Mouse (Mus musculus): Measurements from ENCODE around the gene Chchd6. TPM values are rescaled to one million over a fixed set of nuclear protein-coding genes. Genes with fewer than 3 reads are reported as not detected.

The Chchd6 gene
- polyA plus RNA-seq, 1 experiment from 2014 or later = 57.2 TPM

DNA sequence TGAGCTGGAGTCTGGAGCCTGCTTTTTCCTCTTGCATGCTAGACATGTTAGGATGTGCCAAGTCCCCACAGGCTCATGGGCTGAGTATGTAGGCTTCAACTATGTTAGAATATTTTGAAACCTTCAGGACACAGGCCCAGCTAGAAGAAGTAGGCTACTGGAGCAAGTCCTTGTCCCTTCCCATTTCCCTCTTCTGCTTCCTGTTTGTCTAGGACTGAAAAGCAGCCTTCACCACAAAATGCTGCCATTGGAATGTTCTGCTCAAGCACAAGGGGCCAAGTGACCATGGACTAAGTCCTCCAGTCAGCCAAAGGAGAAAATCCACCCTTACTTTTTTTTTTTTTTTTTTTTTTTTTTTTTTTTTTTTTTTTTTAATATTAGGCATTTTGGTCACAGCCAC lies 164.7 kb downstream of the Chchd6 start:
- H3K4me1 ChIP-seq (replicated peaks; ENCODE audit: insufficient read depth, low read length) = no peaks in the 10 kb centered on the region
- no peaks in the 10 kb centered on the region for H3K36me3 ChIP-seq (ENCODE audit: insufficient read depth, low read length)
- no peak overlapping the region for H3K4me2 ChIP-seq (ENCODE audit: low read length)
- no peaks in the 10 kb centered on the region for H3K27me3 ChIP-seq (ENCODE audit: insufficient read depth, low read length)
- H3K9me3 ChIP-seq (replicated peaks; ENCODE audit: low read length) = no peaks in the 10 kb centered on the region
- DNase-seq (ENCODE audit: low spot score) = peak; percentile 13
- H3K4me3 ChIP-seq (replicated peaks; ENCODE audit: low read depth, low read length) = no peak overlapping the region
- no peak overlapping the region for H3K27ac ChIP-seq
- no peak overlapping the region for H3K9ac ChIP-seq (ENCODE audit: low read depth, low read length)
- ATAC-seq (replicated peaks; ENCODE audit: low FRiP score, low read depth) = no peak
- no peak for TF ChIP-seq CTCF (IDR thresholded peaks at IDR 0.05; ENCODE audit: low read depth)

DNA sequence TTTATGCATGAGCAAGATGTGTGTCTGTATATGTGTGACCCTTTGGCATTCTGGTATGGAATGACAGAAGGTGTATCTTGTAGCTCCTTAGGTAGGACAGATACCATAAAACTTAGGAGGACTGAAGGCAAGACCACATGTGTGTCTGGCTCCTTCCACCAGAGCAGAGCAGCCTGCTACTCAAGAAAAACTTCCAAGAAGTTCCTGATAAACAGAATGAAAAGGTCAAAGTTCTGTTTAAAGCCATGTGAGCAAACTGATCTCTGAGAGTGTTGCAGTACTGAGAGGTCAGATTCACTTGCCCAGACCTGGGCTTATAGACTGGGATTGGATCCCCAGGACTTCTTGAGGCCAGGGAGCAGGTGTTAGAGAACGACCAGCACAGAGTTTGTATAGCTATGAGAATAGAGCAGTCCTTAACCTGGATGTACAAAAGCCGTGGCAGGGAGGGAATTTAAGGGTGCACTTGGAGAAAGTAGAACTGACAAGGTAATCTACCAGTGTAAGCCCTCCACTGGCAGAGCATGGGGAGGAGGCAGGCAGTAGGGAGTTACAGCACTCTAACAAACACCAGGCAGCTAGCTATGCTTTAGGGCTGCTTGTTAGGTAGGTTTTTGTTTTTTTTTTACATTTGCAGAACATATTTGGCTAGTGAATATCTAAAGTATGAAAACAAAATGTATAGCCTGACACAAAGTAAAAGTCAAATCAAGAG lies 166.6 kb downstream of the Chchd6 start:
- Histone ChIP-seq H3K36me3 (ENCODE audit: insufficient read depth, low read length) (no peaks in the 10 kb centered on the region), H3K27me3 (ENCODE audit: insufficient read depth, low read length) (no peaks in the 10 kb centered on the region), H3K4me1 (replicated peaks; ENCODE audit: insufficient read depth, low read length) (no peaks in the 10 kb centered on the region), H3K9ac (ENCODE audit: low read depth, low read length) (no peak overlapping the region), H3K4me2 (ENCODE audit: low read length) (no peak overlapping the region), H3K9me3 (replicated peaks; ENCODE audit: low read length) (no peaks in the 10 kb centered on the region), H3K4me3 (replicated peaks; ENCODE audit: low read depth, low read length) (no peak overlapping the region), H3K27ac (no peak overlapping the region)
- 62% methylated on average over 2 of the region's 2 CpGs for WGBS
- TF ChIP-seq CTCF (IDR thresholded peaks at IDR 0.05; ENCODE audit: low read depth) = no peak
- no peak for DNase-seq (ENCODE audit: low spot score)
- ATAC-seq (replicated peaks; ENCODE audit: low FRiP score, low read depth) = no peak

GRCm38 (mm10) chr6:89424461-89424860 lies 171.0 kb downstream of the Chchd6 start:
- ATAC-seq (replicated peaks; ENCODE audit: low FRiP score, low read depth) = no peak
- Histone ChIP-seq H3K9me3 (replicated peaks; ENCODE audit: low read length) (no peaks in the 10 kb centered on the region), H3K4me2 (ENCODE audit: low read length) (no peak overlapping the region), H3K27me3 (ENCODE audit: insufficient read depth, low read length) (no peaks in the 10 kb centered on the region), H3K4me3 (replicated peaks; ENCODE audit: low read depth, low read length) (no peak overlapping the region), H3K27ac (no peak overlapping the region), H3K9ac (ENCODE audit: low read depth, low read length) (no peak overlapping the region), H3K4me1 (replicated peaks; ENCODE audit: insufficient read depth, low read length) (no peaks in the 10 kb centered on the region), H3K36me3 (ENCODE audit: insufficient read depth, low read length) (no peaks in the 10 kb centered on the region)
- no peak for TF ChIP-seq CTCF (IDR thresholded peaks at IDR 0.05; ENCODE audit: low read depth)
- no peak for DNase-seq (ENCODE audit: low spot score)
- WGBS = 93% methylated on average over 1 of the region's 1 CpGs

- 86% methylated on average over 3 of the region's 3 CpGs for WGBS
- no peaks in the 10 kb centered on the region for H3K4me1 ChIP-seq (replicated peaks; ENCODE audit: insufficient read depth, low read length)
- no peak for TF ChIP-seq CTCF (IDR thresholded peaks at IDR 0.05; ENCODE audit: low read depth)
- ATAC-seq (replicated peaks; ENCODE audit: low FRiP score, low read depth) = no peak
- H3K9ac ChIP-seq (ENCODE audit: low read depth, low read length) = no peak overlapping the region
- H3K36me3 ChIP-seq (ENCODE audit: insufficient read depth, low read length) = no peaks in the 10 kb centered on the region
- H3K4me3 ChIP-seq (replicated peaks; ENCODE audit: low read depth, low read length) = no peak overlapping the region
- no peak overlapping the region for H3K4me2 ChIP-seq (ENCODE audit: low read length)
- no peak for DNase-seq (ENCODE audit: low spot score)
- no peaks in the 10 kb centered on the region for H3K27me3 ChIP-seq (ENCODE audit: insufficient read depth, low read length)
- H3K27ac ChIP-seq = no peak overlapping the region
- no peaks in the 10 kb centered on the region for H3K9me3 ChIP-seq (replicated peaks; ENCODE audit: low read length)
Measured at GRCm38 (mm10) chr6:89422621-89423020, 172.8 kb downstream of the Chchd6 start.

- ATAC-seq (replicated peaks; ENCODE audit: low FRiP score, low read depth) (no peak), DNase-seq (ENCODE audit: low spot score) (no peak)
- no peak overlapping the region for H3K4me2 ChIP-seq (ENCODE audit: low read length)
- H3K9ac ChIP-seq (ENCODE audit: low read depth, low read length) = no peak overlapping the region
- H3K4me3 ChIP-seq (replicated peaks; ENCODE audit: low read depth, low read length) = no peak overlapping the region
- WGBS = 75% methylated on average over 3 of the region's 3 CpGs
- H3K4me1 ChIP-seq (replicated peaks; ENCODE audit: insufficient read depth, low read length) = no peaks in the 10 kb centered on the region
- no peak for TF ChIP-seq CTCF (IDR thresholded peaks at IDR 0.05; ENCODE audit: low read depth)
- H3K27ac ChIP-seq = no peak overlapping the region
- no peaks in the 10 kb centered on the region for H3K36me3 ChIP-seq (ENCODE audit: insufficient read depth, low read length)
- H3K9me3 ChIP-seq (replicated peaks; ENCODE audit: low read length) = no peaks in the 10 kb centered on the region
- H3K27me3 ChIP-seq (ENCODE audit: insufficient read depth, low read length) = no peaks in the 10 kb centered on the region
Measured at GRCm38 (mm10) chr6:89421922-89422321, 173.5 kb downstream of the Chchd6 start.

DNA sequence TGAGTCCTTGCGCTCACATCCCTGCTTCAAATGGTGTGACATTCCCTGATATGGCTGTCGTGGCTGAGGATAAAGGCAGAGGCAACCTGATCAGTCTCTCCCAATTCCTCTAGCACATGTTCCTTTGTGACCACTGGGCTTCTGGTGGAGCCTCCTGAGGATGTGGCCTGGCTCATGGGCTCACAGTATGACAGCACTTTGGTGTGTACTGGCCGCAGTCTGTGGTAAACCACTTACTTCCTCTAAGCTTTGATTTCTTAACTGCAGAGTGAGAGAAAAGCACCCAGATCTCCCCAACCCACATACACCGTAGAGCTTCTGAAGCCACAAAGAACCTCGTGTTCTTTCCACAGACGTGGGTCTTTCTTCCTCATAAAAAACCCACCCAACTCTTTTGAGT lies 173.9 kb downstream of the Chchd6 start:
- DNase-seq (ENCODE audit: low spot score) = no peak
- H3K4me2 ChIP-seq (ENCODE audit: low read length) = no peak overlapping the region
- WGBS = 84% methylated on average over 6 of the region's 6 CpGs
- H3K27ac ChIP-seq = no peak overlapping the region
- no peak for ATAC-seq (replicated peaks; ENCODE audit: low FRiP score, low read depth)
- H3K4me1 ChIP-seq (replicated peaks; ENCODE audit: insufficient read depth, low read length) = no peaks in the 10 kb centered on the region
- no peak for TF ChIP-seq CTCF (IDR thresholded peaks at IDR 0.05; ENCODE audit: low read depth)
- H3K27me3 ChIP-seq (ENCODE audit: insufficient read depth, low read length) = no peaks in the 10 kb centered on the region
- no peaks in the 10 kb centered on the region for H3K9me3 ChIP-seq (replicated peaks; ENCODE audit: low read length)
- H3K36me3 ChIP-seq (ENCODE audit: insufficient read depth, low read length) = no peaks in the 10 kb centered on the region
- no peak overlapping the region for H3K9ac ChIP-seq (ENCODE audit: low read depth, low read length)
- H3K4me3 ChIP-seq (replicated peaks; ENCODE audit: low read depth, low read length) = no peak overlapping the region

GRCm38 (mm10) chr6:89420756-89421155 lies 174.7 kb downstream of the Chchd6 start:
- Histone ChIP-seq H3K27ac (no peak overlapping the region), H3K9ac (ENCODE audit: low read depth, low read length) (no peak overlapping the region), H3K36me3 (ENCODE audit: insufficient read depth, low read length) (no peaks in the 10 kb centered on the region), H3K4me1 (replicated peaks; ENCODE audit: insufficient read depth, low read length) (no peaks in the 10 kb centered on the region), H3K4me3 (replicated peaks; ENCODE audit: low read depth, low read length) (no peak overlapping the region), H3K27me3 (ENCODE audit: insufficient read depth, low read length) (no peaks in the 10 kb centered on the region), H3K4me2 (ENCODE audit: low read length) (no peak overlapping the region), H3K9me3 (replicated peaks; ENCODE audit: low read length) (no peaks in the 10 kb centered on the region)
- whole genome bisulfite sequencing = 86% methylated on average over 2 of the region's 2 CpGs
- ATAC-seq (replicated peaks; ENCODE audit: low FRiP score, low read depth) = no peak
- DNase-seq (ENCODE audit: low spot score) = no peak
- TF ChIP-seq CTCF (IDR thresholded peaks at IDR 0.05; ENCODE audit: low read depth) = no peak

Measured in kidney, postnatal 0 days (tissue).